Mouse (Mus musculus) adrenal gland, adult (tissue): Measurements from ENCODE around the gene Actl7b.

ENCODE experiments used
- DNase-seq, 2 experiments: peaks; one replicate each; pipeline ENCODE4 v3.0.0; 2022 to 2023; ENCODE audit warnings: low spot score in 1 of 2; ENCODE audit not compliant: inconsistent age in 2 of 2

Gene Actl7b

GRCm38 (mm10) chr4:56716801-56717200, 24.4 kb downstream of the Actl7b start:
- DNase-seq, result peak; percentile 26 to 78

GRCm38 (mm10) chr4:56713155-56713554, 28.1 kb downstream of the Actl7b start:
- DNase-seq, result no peak

- DNase-seq, result no peak
These were observed 39.0 kb downstream of the Actl7b start for GRCm38 (mm10) chr4:56702234-56702633.

- no peak for DNase-seq
These were observed 42.6 kb downstream of the Actl7b start for GRCm38 (mm10) chr4:56698671-56699070.

GRCm38 (mm10) chr4:56696401-56696800, 44.8 kb downstream of the Actl7b start:
- no peak for DNase-seq
